Comparison of ENCODE assay signal across 30 mouse cellular contexts in the genomic region with DNA sequence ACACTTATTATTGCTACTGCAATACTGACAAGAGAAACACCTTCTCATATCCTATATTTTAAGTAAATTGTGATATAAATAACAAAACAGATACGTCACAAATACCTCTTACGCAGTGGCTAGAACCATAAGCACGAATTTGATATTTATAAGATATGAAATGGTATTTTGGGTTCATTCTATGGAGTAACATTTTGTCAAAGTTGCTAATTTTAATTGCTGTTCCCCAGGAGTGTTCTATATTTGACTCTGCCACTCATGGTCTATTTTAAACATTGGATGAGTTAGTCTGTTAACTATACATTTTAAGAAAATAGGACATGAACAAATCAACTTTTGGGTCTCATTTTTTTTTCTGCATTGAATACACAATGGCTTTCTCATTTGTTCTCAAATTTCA.
"Had no signal": no experiment of that assay in that cellular context is flagged by ENCODE, and none has a peak within 500 bp of the region (broad histone marks: within the 10 kb centered on the region; RNA-seq: fewer than 3 reads in every experiment).

No protein-coding gene starts in this region.

- DNase-seq: left cerebral cortex, postnatal 4 days; liver; liver, embryonic 13.5 days; liver, postnatal 0 days; lung, adult 18-20 months; lung, adult 2 months; lung, embryonic 14.5 days; lung, postnatal 10 days; lung, postnatal 14 days; lung, postnatal 36 days; lung, postnatal 4 days had no signal

- H3K27ac ChIP-seq: left cerebral cortex, adult 2 months; limb, embryonic 10.5 days; limb, embryonic 12.5 days; limb, embryonic 13.5 days; limb, embryonic 15.5 days; liver, embryonic 12.5 days; liver, embryonic 13.5 days; liver, embryonic 14.5 days; liver, embryonic 15.5 days; lung, embryonic 15.5 days; macrophage; midbrain, embryonic 10.5 days; midbrain, embryonic 12.5 days; midbrain, embryonic 13.5 days; midbrain, embryonic 15.5 days had no signal

- H3K4me2 ChIP-seq: limb, embryonic 12.5 days; limb, embryonic 13.5 days; limb, embryonic 15.5 days; liver, embryonic 11.5 days; liver, embryonic 12.5 days; liver, embryonic 13.5 days; liver, embryonic 15.5 days; lung, embryonic 14.5 days; lung, embryonic 15.5 days; midbrain, embryonic 12.5 days; midbrain, embryonic 13.5 days; midbrain, embryonic 15.5 days had no signal

- H3K9me3 ChIP-seq: limb, embryonic 10.5 days; limb, embryonic 12.5 days; limb, embryonic 13.5 days; limb, embryonic 15.5 days; liver, embryonic 12.5 days; liver, embryonic 13.5 days; liver, embryonic 15.5 days; lung, embryonic 15.5 days; midbrain, embryonic 10.5 days; midbrain, embryonic 12.5 days; midbrain, embryonic 13.5 days; midbrain, embryonic 15.5 days had no signal

- H3K27me3 ChIP-seq: limb, embryonic 12.5 days; limb, embryonic 13.5 days; limb, embryonic 15.5 days; liver, embryonic 12.5 days; liver, embryonic 13.5 days; liver, embryonic 15.5 days; lung, embryonic 15.5 days; megakaryocyte, embryonic 14.5 days; midbrain, embryonic 12.5 days; midbrain, embryonic 13.5 days; midbrain, embryonic 15.5 days had no signal

- H3K4me3 ChIP-seq: left cerebral cortex, adult 2 months; limb, embryonic 10.5 days; limb, embryonic 12.5 days; limb, embryonic 13.5 days; limb, embryonic 15.5 days; liver, embryonic 12.5 days; liver, embryonic 13.5 days; liver, embryonic 15.5 days; lung, embryonic 15.5 days; megakaryocyte, embryonic 14.5 days; midbrain, embryonic 10.5 days; midbrain, embryonic 12.5 days; midbrain, embryonic 13.5 days; midbrain, embryonic 15.5 days; myocyte had no signal

- H3K9ac ChIP-seq: limb, embryonic 12.5 days; limb, embryonic 13.5 days; limb, embryonic 15.5 days; liver, embryonic 12.5 days; liver, embryonic 13.5 days; liver, embryonic 14.5 days; liver, embryonic 15.5 days; liver, postnatal 0 days; lung, embryonic 14.5 days; lung, embryonic 15.5 days; midbrain, embryonic 12.5 days; midbrain, embryonic 13.5 days; midbrain, embryonic 15.5 days had no signal

- H3K4me1 ChIP-seq: limb, embryonic 12.5 days; limb, embryonic 13.5 days; limb, embryonic 15.5 days; liver, embryonic 12.5 days; liver, embryonic 13.5 days; liver, embryonic 15.5 days; lung, embryonic 15.5 days; midbrain, embryonic 10.5 days; midbrain, embryonic 12.5 days; midbrain, embryonic 13.5 days; midbrain, embryonic 15.5 days had no signal

- H3K36me3 ChIP-seq: limb, embryonic 10.5 days; limb, embryonic 12.5 days; limb, embryonic 13.5 days; limb, embryonic 15.5 days; liver, embryonic 12.5 days; liver, embryonic 13.5 days; liver, embryonic 15.5 days; lung, embryonic 15.5 days; midbrain, embryonic 10.5 days; midbrain, embryonic 12.5 days; midbrain, embryonic 13.5 days; midbrain, embryonic 15.5 days had no signal

- ATAC-seq: liver, embryonic 12.5 days; liver, postnatal 0 days; lung, postnatal 0 days; midbrain, embryonic 13.5 days; midbrain, embryonic 15.5 days; midbrain, embryonic 16.5 days had no signal
